Mouse (Mus musculus) adrenal gland, postnatal 25 days (tissue): Measurements from ENCODE around the gene Rsg1. TPM values are rescaled to one million over a fixed set of nuclear protein-coding genes. Genes with fewer than 3 reads are reported as not detected.

Source experiments
- total RNA-seq: library from RNA; stranded (reverse); gene quantifications from 2 replicates; pipeline ENCODE4 v1.2.3, GENCODE M21; 2021

Gene Rsg1
- total RNA-seq, 1 experiment from 2014 or later: 1.4 TPM

Other genes starting within 250 kb of the Rsg1 start
- gene Atp13a2, start 227.1 kb upstream of the Rsg1 start, total RNA-seq: 35.9 and 53.3 TPM in 2 replicates
- 10.7 and 11.1 TPM in 2 replicates for gene Mfap2, start 203.5 kb upstream of the Rsg1 start, total RNA-seq
- gene Crocc, start 153.4 kb upstream of the Rsg1 start, total RNA-seq: 10.2 and 16.1 TPM in 2 replicates
- 56.2 and 67.2 TPM in 2 replicates for gene Necap2, start 135.6 kb upstream of the Rsg1 start, total RNA-seq
- gene Spata21, start 125.6 kb upstream of the Rsg1 start, total RNA-seq: not detected in 2 replicates
- gene Szrd1, start 74.2 kb upstream of the Rsg1 start, total RNA-seq: 95.3 and 115 TPM in 2 replicates
- 19.7 and 24.8 TPM in 2 replicates for gene Fbxo42, start 66.0 kb upstream of the Rsg1 start, total RNA-seq
- 32.6 and 44.2 TPM in 2 replicates for gene Arhgef19, start 25.5 kb downstream of the Rsg1 start, total RNA-seq
- 18.7 and 19.3 TPM in 2 replicates for gene Epha2, start 87.3 kb downstream of the Rsg1 start, total RNA-seq
- gene Fam131c, start 154.3 kb downstream of the Rsg1 start, total RNA-seq: 1.8 and 2.1 TPM in 2 replicates
- gene Clcnka, start 184.8 kb downstream of the Rsg1 start, total RNA-seq: not detected in 2 replicates
- not detected in 2 replicates for gene Clcnkb, start 202.1 kb downstream of the Rsg1 start, total RNA-seq
- gene Hspb7, start 206.8 kb downstream of the Rsg1 start, total RNA-seq: 0.33 TPM in 1 of 2 replicates, not detected in the other
- gene Srarp, start 222.1 kb downstream of the Rsg1 start, total RNA-seq: not detected in 2 replicates
- 18.6 and 19.6 TPM in 2 replicates for gene Zbtb17, start 230.7 kb downstream of the Rsg1 start, total RNA-seq